Mouse (Mus musculus) brain, embryonic 14.5 days (tissue): ENCODE results near the gene Ager. TPM values are rescaled to one million over a fixed set of nuclear protein-coding genes. Genes with fewer than 3 reads are reported as not detected.

ENCODE experiments used
- DNase-seq: peaks from one replicate; pipeline ENCODE4 v3.0.0-alpha.2; 2011; ENCODE audit warnings: low read depth
- CTCF ChIP-seq: fragments of 200-500 bp; IDR thresholded peaks from 2 replicates; pipeline ENCODE4 v1.5.1; 2012; ENCODE audit warnings: inconsistent platforms, mild to moderate bottlenecking, moderate library complexity, borderline replicate concordance; ENCODE audit not compliant: insufficient read depth, insufficient read length; ENCODE audit errors: extremely low read depth
- POLR2A ChIP-seq: fragments of 200-500 bp; IDR thresholded peaks from 2 replicates; pipeline ENCODE4 v1.6.1; 2012; ENCODE audit warnings: mild to moderate bottlenecking, inconsistent platforms, borderline replicate concordance; ENCODE audit not compliant: poor library complexity, insufficient read depth, insufficient read length, severe bottlenecking; ENCODE audit errors: extremely low read depth
- polyA plus RNA-seq: library from polyadenylated mRNA; depleted of rRNA; stranded (reverse); fragments of >200 nt; gene quantifications from 2 replicates; pipeline ENCODE4 v1.2.3, GENCODE M21; 2012; rRNA removed

Ager gene
- polyA plus RNA-seq, 1 experiment: 5.1 TPM

GRCm38 (mm10) chr17:34648141-34648890 lies 50.7 kb downstream of the Ager start:
- no peak for DNase-seq

DNA sequence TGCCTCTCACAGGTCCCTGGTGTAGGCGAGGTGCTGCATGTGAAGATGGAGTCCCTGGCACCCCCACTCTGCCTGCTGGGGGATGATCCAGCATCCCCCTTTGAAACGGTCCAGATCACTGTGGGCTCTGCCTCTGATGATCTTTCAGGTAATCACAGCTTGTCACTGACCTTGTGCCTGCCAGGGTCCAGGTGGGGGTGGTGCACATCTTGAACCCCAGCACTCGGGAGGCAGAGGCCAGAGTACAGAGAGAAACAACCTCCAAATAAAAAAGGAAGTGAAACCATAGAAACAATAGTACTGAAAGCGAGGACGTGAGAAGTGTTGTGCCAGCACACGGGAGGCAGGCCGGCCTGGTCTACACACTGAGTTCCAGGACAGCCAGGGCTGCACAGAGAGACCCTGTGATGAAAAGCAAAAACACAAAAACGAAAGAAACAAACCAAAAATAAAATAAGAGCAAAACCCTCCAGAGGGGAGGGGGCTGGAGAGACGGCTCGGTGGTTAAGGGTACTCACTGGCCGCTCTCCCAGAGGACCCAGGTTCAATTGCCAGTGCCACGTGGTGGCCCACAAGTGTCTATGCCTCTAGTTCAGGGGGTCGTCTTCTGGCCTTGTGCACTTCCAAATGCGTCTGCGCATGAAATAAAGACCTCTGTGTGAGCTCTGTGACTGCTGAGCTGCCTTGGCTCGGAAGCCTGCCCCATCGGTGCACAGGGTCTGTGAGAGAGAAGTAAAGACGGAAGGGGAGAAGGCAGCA lies 51.6 kb downstream of the Ager start:
- TF ChIP-seq POLR2A (no peak), CTCF (no peak)
- DNase-seq: no peak

More at GRCm38 (mm10) chr17:34648141-34648890, 50.7 kb downstream of the Ager start:
- TF ChIP-seq CTCF: no peak
- TF ChIP-seq POLR2A: no peak

Other genes starting within 250 kb of the Ager start
- gene Btnl2, start 243.0 kb upstream of the Ager start, polyA plus RNA-seq: 0.03 TPM in 2 replicates
- gene Btnl1, start 220.7 kb upstream of the Ager start, polyA plus RNA-seq: not detected in 2 replicates
- gene BC051142, start 199.0 kb upstream of the Ager start, polyA plus RNA-seq: 9.9 and 10.4 TPM in 2 replicates
- gene Btnl4, start 120.5 kb upstream of the Ager start, polyA plus RNA-seq: not detected in 2 replicates
- not detected in 2 replicates for gene Btnl6, start 80.5 kb upstream of the Ager start, polyA plus RNA-seq
- 13.5 and 15.6 TPM in 2 replicates for gene Notch4, start 33.6 kb upstream of the Ager start, polyA plus RNA-seq
- 2.0 and 3.0 TPM in 2 replicates for gene Gpsm3, start 8.1 kb upstream of the Ager start, polyA plus RNA-seq
- gene Pbx2, start 6.6 kb upstream of the Ager start, polyA plus RNA-seq: 107 and 115 TPM in 2 replicates
- 189 and 227 TPM in 2 replicates for gene Rnf5, start 5.8 kb downstream of the Ager start, polyA plus RNA-seq
- gene Agpat1, start 6.4 kb downstream of the Ager start, polyA plus RNA-seq: 251 and 279 TPM in 2 replicates
- 9.2 and 10.3 TPM in 2 replicates for gene Egfl8, start 18.1 kb downstream of the Ager start, polyA plus RNA-seq
- gene Ppt2, start 30.6 kb downstream of the Ager start, polyA plus RNA-seq: 29.3 and 31.7 TPM in 2 replicates
- gene Prrt1, start 31.7 kb downstream of the Ager start, polyA plus RNA-seq: 53.2 and 63.8 TPM in 2 replicates
- gene Fkbpl, start 46.9 kb downstream of the Ager start, polyA plus RNA-seq: 3.8 and 6.8 TPM in 2 replicates
- 113 and 133 TPM in 2 replicates for gene Atf6b, start 49.3 kb downstream of the Ager start, polyA plus RNA-seq
- gene Tnxb, start 72.7 kb downstream of the Ager start, polyA plus RNA-seq: 0.33 and 0.70 TPM in 2 replicates
- gene C4b, start 146.0 kb downstream of the Ager start, polyA plus RNA-seq: 0.04 TPM in 2 replicates
- 0.04 TPM in 2 replicates for gene Cyp21a1, start 206.7 kb downstream of the Ager start, polyA plus RNA-seq
- gene Stk19, start 239.1 kb downstream of the Ager start, polyA plus RNA-seq: 57.1 and 75.0 TPM in 2 replicates
- gene Dxo, start 239.2 kb downstream of the Ager start, polyA plus RNA-seq: 73.5 and 101 TPM in 2 replicates